Mouse (Mus musculus) ES-Bruce4 (cell line): ENCODE results near the gene Zc3h7b. TPM values are rescaled to one million over a fixed set of nuclear protein-coding genes. Genes with fewer than 3 reads are reported as not detected.

ENCODE experiments used
- H3K27ac ChIP-seq: 2 replicates; pipeline ENCODE4 v1.5.1; 2012; ENCODE audit warnings: low read length, inconsistent platforms; ENCODE audit not compliant: insufficient read depth
- H3K27me3 ChIP-seq: 2 replicates; pipeline ENCODE4 v1.6.1; 2012; ENCODE audit warnings: mild to moderate bottlenecking, low read length, inconsistent platforms; ENCODE audit not compliant: control insufficient read depth, poor library complexity, insufficient read depth, severe bottlenecking
- H3K36me3 ChIP-seq: 2 replicates; pipeline ENCODE4 v1.6.1; 2012; ENCODE audit warnings: inconsistent platforms, mild to moderate bottlenecking, low read length, moderate library complexity; ENCODE audit not compliant: control insufficient read depth, poor library complexity, insufficient read depth, severe bottlenecking
- H3K4me1 ChIP-seq: one replicate; pipeline ENCODE4 v1.8.1; 2011; ENCODE audit warnings: low read length; ENCODE audit not compliant: control insufficient read depth, insufficient read depth
- H3K4me3 ChIP-seq: 2 replicates; pipeline ENCODE4 v1.5.1; 2011; ENCODE audit warnings: low read depth, mild to moderate bottlenecking, low read length
- H3K9ac ChIP-seq: 2 replicates; pipeline ENCODE4 v1.6.1; 2012; ENCODE audit warnings: low read depth, mild to moderate bottlenecking, inconsistent platforms; ENCODE audit not compliant: poor library complexity, severe bottlenecking
- H3K9me3 ChIP-seq: replicated peaks from 2 replicates; pipeline ENCODE4 v1.6.1; 2012; ENCODE audit warnings: mild to moderate bottlenecking, low read length, inconsistent platforms; ENCODE audit not compliant: control insufficient read depth, poor library complexity, insufficient read depth, severe bottlenecking
- CTCF ChIP-seq: IDR thresholded peaks from one replicate; pipeline ENCODE4 v1.8.1; 2011; ENCODE audit warnings: low read depth, low read length
- EP300 ChIP-seq: IDR thresholded peaks from 2 replicates; pipeline ENCODE4 v1.6.1; 2011; ENCODE audit warnings: low read depth, low read length; ENCODE audit not compliant: insufficient read depth
- POLR2A ChIP-seq: IDR thresholded peaks from one replicate; pipeline ENCODE4 v1.8.1; 2011; ENCODE audit warnings: low read length; ENCODE audit not compliant: insufficient read depth
- polyA plus RNA-seq: library from polyadenylated mRNA; stranded (reverse); fragments of >200 nt; gene quantifications from 2 replicates; pipeline ENCODE4 v1.2.4, GENCODE M21; 2011; ENCODE audit warnings: low read depth; ENCODE audit not compliant: missing spikeins, insufficient read depth, insufficient read length

The Zc3h7b gene
- polyA plus RNA-seq, 1 experiment = 42.1 TPM

- peak overlapping the region; percentile 90 for H3K4me3 ChIP-seq
- H3K9ac ChIP-seq = peak overlapping the region; percentile 91
- no peaks in the 10 kb centered on the region for H3K4me1 ChIP-seq
- peaks cover 6% of the 10 kb centered on the region; the same call in 1 of the 2 replicates for H3K36me3 ChIP-seq
- H3K27ac ChIP-seq = no peak overlapping the region
- H3K9me3 ChIP-seq = no peaks in the 10 kb centered on the region
- TF ChIP-seq CTCF (no peak), EP300 (no peak), POLR2A (no peak)
- no peaks in the 10 kb centered on the region for H3K27me3 ChIP-seq
Observed at GRCm38 (mm10) chr15:81810671-81811598, 66.1 kb downstream of the Zc3h7b start.

- H3K36me3 ChIP-seq = peaks cover 9% of the 10 kb centered on the region
- no peaks in the 10 kb centered on the region for H3K9me3 ChIP-seq
- no peaks in the 10 kb centered on the region for H3K4me1 ChIP-seq
- peak overlapping the region; percentile 91 for H3K9ac ChIP-seq
- H3K27ac ChIP-seq = peak overlapping the region; percentile 65; the same call in 1 of the 2 replicates
- H3K4me3 ChIP-seq = peak overlapping the region; percentile 90
- TF ChIP-seq POLR2A = no peak
- no peak for TF ChIP-seq CTCF
- no peak for TF ChIP-seq EP300
- no peaks in the 10 kb centered on the region for H3K27me3 ChIP-seq
Observed at GRCm38 (mm10) chr15:81811599-81811996, 66.7 kb downstream of the Zc3h7b start.

- peak overlapping the region; percentile 65; the same call in 1 of the 2 replicates for H3K27ac ChIP-seq
- H3K9me3 ChIP-seq = no peaks in the 10 kb centered on the region
- peak overlapping the region; percentile 90 for H3K4me3 ChIP-seq
- peaks cover 14% of the 10 kb centered on the region for H3K36me3 ChIP-seq
- peak overlapping the region; percentile 91 for H3K9ac ChIP-seq
- no peaks in the 10 kb centered on the region for H3K27me3 ChIP-seq
- TF ChIP-seq EP300 = no peak
- no peak for TF ChIP-seq POLR2A
- no peak for TF ChIP-seq CTCF
- no peaks in the 10 kb centered on the region for H3K4me1 ChIP-seq
Observed at GRCm38 (mm10) chr15:81812287-81812686, 67.4 kb downstream of the Zc3h7b start.

- no peak for TF ChIP-seq CTCF
- TF ChIP-seq POLR2A = no peak
- no peak for TF ChIP-seq EP300
- no peak overlapping the region for H3K4me3 ChIP-seq
- peaks cover 19% of the 10 kb centered on the region for H3K36me3 ChIP-seq
- 0 out of 2 replicates have a peak overlapping the region, but pooled peaks have one; percentile 16 for H3K27ac ChIP-seq
- H3K27me3 ChIP-seq = no peaks in the 10 kb centered on the region
- H3K4me1 ChIP-seq = no peaks in the 10 kb centered on the region
- no peaks in the 10 kb centered on the region for H3K9me3 ChIP-seq
- H3K9ac ChIP-seq = peak overlapping the region; percentile 91
Observed at GRCm38 (mm10) chr15:81812696-81813631, 68.1 kb downstream of the Zc3h7b start.

GRCm38 (mm10) chr15:81813986-81814705, 69.3 kb downstream of the Zc3h7b start:
- peaks cover 20% of the 10 kb centered on the region for H3K36me3 ChIP-seq
- no peaks in the 10 kb centered on the region for H3K27me3 ChIP-seq
- H3K4me3 ChIP-seq = no peak overlapping the region
- no peak overlapping the region for H3K27ac ChIP-seq
- TF ChIP-seq POLR2A (no peak), EP300 (no peak), CTCF (no peak)
- no peaks in the 10 kb centered on the region for H3K9me3 ChIP-seq
- H3K4me1 ChIP-seq = no peaks in the 10 kb centered on the region
- no peak overlapping the region for H3K9ac ChIP-seq
